Mouse (Mus musculus) heart, embryonic 15.5 days (tissue): ENCODE measurements at regions not wholly inside any gene's neighbourhood (a gene's known extent, or its start where the extent isn't known, plus 50 kb on each side); places are given as distances from the start of the nearest gene placed in this dataset.

Experiments used
- ATAC-seq: fragments of 200-750 bp; cut with Nextera tagmentation; replicated peaks from 2 replicates; pipeline ENCODE4 v1.8.0; 2017; ENCODE audit warnings: low read depth, moderate TSS enrichment; ENCODE audit not compliant: insufficient number of reproducible peaks, insufficient read depth, low FRiP score
- H3K27ac ChIP-seq: fragments of 300-500 bp; sonication (generic); 2 replicates; pipeline ENCODE4 v1.5.1; 2015; ENCODE audit warnings: mild to moderate bottlenecking, inconsistent platforms
- H3K27me3 ChIP-seq: fragments of 300-500 bp; sonication (generic); 2 replicates; pipeline ENCODE4 v1.6.1; 2015; ENCODE audit warnings: inconsistent platforms
- H3K36me3 ChIP-seq: fragments of 300-500 bp; sonication (generic); 2 replicates; pipeline ENCODE4 v1.6.1; 2015; ENCODE audit warnings: mild to moderate bottlenecking, inconsistent platforms
- H3K4me1 ChIP-seq: fragments of 300-500 bp; sonication (generic); replicated peaks from 2 replicates; pipeline ENCODE4 v1.6.1; 2015; ENCODE audit warnings: inconsistent platforms
- H3K4me2 ChIP-seq: fragments of 300-500 bp; sonication (generic); 2 replicates; pipeline ENCODE4 v1.6.1; 2015; ENCODE audit warnings: inconsistent platforms, mild to moderate bottlenecking, moderate library complexity
- H3K4me3 ChIP-seq: fragments of 300-500 bp; sonication (generic); 2 replicates; pipeline ENCODE4 v1.5.1; 2015; ENCODE audit warnings: mild to moderate bottlenecking, inconsistent platforms
- H3K9ac ChIP-seq: fragments of 300-500 bp; sonication (generic); 2 replicates; pipeline ENCODE4 v1.6.1; 2015; ENCODE audit warnings: mild to moderate bottlenecking, inconsistent platforms
- H3K9me3 ChIP-seq: fragments of 300-500 bp; sonication (generic); replicated peaks from 2 replicates; pipeline ENCODE4 v1.6.1; 2016; ENCODE audit warnings: inconsistent platforms
- WGBS: fragments of 180-500 bp; shearing (Covaris S2); methylation state at CpG from one replicate; pipeline ENCODE4 v1.1.7; 2015; ENCODE audit warnings: mixed read lengths; 5-methylcytosine and 5-hydroxymethylcytosine counted together

DNA sequence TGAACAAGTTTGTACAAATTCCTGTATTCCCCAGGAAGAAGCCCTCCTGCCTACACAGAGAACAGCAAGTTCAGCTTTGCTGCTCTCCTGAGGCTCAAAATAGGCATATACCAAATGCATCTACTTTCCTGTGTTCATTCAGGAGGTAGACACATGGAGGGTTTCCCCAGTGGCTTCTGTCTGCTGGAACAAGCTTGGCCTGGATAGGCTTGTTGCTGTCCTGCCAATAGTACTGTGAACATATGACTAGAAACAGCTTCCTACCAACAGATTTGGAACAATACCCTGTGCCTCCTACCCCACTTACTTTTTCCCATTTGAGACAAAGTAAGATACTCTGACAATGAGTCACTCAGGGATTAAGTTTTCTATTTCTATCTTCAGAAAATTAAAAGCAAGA lies 93.8 kb upstream of the Wdpcp start:
- ATAC-seq: no peak

DNA sequence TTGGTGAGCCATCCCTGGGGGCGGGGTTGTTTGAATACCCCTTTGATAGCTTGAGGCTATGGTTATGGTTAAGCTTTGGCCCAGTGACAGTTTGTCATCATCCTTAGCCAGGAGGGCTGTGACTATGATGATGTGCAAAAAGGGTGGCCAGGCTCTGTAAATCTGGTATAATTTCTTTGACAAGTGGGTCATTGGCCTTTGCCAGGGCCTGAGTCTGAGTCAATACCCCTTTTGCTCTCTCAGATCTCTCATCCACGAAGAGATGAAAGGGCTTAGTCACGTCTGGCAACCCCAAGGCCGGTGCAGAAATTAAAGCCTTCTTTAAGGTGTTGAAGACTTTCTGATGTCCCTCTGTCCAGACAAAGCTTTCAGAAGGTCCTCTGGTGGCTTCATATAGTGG lies 99.7 kb upstream of the Ugp2 start:
- H3K27ac ChIP-seq: no peak overlapping the region
- no peaks in the 10 kb centered on the region for H3K36me3 ChIP-seq
- ATAC-seq: no peak
- H3K27me3 ChIP-seq: no peaks in the 10 kb centered on the region
- WGBS: 80% methylated on average over 4 of the region's 4 CpGs
- H3K4me2 ChIP-seq: no peak overlapping the region
- no peak overlapping the region for H3K9ac ChIP-seq
- no peaks in the 10 kb centered on the region for H3K4me1 ChIP-seq
- no peaks in the 10 kb centered on the region for H3K9me3 ChIP-seq
- no peak overlapping the region for H3K4me3 ChIP-seq

More for the DNA sequence above, 93.8 kb upstream of the Wdpcp start:
- no peak overlapping the region for H3K4me3 ChIP-seq
- H3K9ac ChIP-seq: no peak overlapping the region
- no peaks in the 10 kb centered on the region for H3K27me3 ChIP-seq
- no peak overlapping the region for H3K4me2 ChIP-seq
- no peak overlapping the region for H3K27ac ChIP-seq
- H3K4me1 ChIP-seq: no peaks in the 10 kb centered on the region
- no peaks in the 10 kb centered on the region for H3K36me3 ChIP-seq
- H3K9me3 ChIP-seq: no peaks in the 10 kb centered on the region

DNA sequence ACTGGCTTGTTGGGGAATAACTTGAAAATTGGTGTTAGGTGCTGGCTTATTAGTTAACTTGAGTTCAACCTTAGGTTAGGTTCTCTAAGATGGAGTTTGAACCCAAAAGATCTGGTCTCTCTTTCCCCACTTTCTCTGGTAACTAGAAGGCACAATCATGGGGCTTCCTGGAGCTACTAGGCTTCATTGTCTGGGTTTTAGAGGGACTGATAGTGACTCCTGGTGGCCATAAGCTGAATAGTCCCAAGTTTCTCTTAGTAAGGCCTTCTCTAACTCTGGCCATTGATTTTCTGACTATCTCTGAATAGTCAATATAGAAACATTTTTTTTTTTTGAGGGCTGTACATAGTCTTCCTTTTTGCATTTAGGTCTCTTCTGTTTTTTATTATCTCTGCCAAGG lies 97.5 kb upstream of the Ugp2 start:
- Histone ChIP-seq H3K4me2 (no peak overlapping the region), H3K9me3 (no peaks in the 10 kb centered on the region), H3K36me3 (no peaks in the 10 kb centered on the region), H3K27ac (no peak overlapping the region), H3K9ac (no peak overlapping the region), H3K4me1 (no peaks in the 10 kb centered on the region), H3K4me3 (no peak overlapping the region), H3K27me3 (no peaks in the 10 kb centered on the region)
- no peak for ATAC-seq

DNA sequence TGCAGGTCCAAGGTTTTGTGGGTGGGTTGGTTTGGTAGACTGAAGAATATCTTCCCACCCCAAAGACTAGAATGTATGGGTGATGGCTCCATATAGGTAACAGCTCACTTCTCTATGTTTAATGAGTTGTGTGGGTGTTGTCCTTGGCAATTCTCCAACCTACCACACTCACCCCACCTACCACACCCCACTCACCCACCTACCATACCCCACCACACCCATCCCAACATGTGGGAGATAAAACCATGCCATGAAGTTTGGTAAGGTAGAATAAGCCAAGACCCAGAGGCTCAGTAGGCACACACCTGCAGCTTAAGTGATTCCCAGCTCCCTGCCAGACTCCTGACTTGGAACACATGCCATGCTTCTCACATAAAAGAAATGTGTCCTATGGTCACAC lies 89.0 kb upstream of the Ugp2 start:
- H3K9me3 ChIP-seq: no peaks in the 10 kb centered on the region
- no peak overlapping the region for H3K9ac ChIP-seq
- no peaks in the 10 kb centered on the region for H3K27me3 ChIP-seq
- no peaks in the 10 kb centered on the region for H3K36me3 ChIP-seq
- H3K4me2 ChIP-seq: no peak overlapping the region
- H3K4me1 ChIP-seq: no peaks in the 10 kb centered on the region
- H3K4me3 ChIP-seq: no peak overlapping the region
- no peak overlapping the region for H3K27ac ChIP-seq
- no peak for ATAC-seq

DNA sequence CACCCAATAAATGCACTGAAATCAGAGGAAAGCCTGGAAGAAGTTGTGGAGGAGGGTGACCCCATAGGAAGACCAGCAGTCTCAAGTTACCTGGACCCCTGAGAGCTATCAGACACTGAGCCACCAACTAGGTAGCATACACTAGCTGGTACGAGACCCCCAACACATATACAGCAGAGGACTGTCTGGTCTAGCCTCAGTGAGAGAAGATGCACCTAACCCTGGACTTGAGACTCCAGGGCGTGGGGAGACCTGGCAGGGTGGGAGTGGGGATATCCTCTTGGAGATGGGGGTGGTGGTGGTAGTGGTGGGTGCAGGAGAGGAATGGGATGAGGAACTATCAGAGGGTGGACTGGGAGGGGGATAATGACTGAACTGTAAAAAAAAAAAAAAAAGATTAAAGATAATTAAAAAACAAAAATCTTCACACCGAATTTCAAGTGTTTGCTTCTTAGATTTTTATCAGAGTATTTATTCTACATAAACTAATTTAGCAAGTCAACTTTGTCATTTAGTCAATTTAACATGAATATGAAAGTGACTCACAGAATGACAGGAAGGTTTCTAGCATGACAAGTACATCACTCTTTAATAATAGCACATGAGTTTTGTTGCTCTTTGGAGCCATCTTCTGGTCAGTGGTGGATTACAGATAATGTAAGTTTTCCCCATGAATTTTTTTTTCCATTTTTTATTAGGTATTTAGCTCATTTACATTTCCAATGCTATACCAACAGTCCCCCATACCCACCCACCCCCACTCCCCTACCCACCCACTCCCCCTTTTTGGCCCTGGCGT lies 82.5 kb upstream of the Ugp2 start:
- Histone ChIP-seq H3K4me3 (no peak overlapping the region), H3K4me1 (no peaks in the 10 kb centered on the region), H3K27me3 (no peaks in the 10 kb centered on the region), H3K36me3 (no peaks in the 10 kb centered on the region), H3K9me3 (no peaks in the 10 kb centered on the region), H3K4me2 (no peak overlapping the region), H3K27ac (no peak overlapping the region), H3K9ac (no peak overlapping the region)
- no peak for ATAC-seq
- WGBS: 78% methylated on average over 3 of the region's 4 CpGs

DNA sequence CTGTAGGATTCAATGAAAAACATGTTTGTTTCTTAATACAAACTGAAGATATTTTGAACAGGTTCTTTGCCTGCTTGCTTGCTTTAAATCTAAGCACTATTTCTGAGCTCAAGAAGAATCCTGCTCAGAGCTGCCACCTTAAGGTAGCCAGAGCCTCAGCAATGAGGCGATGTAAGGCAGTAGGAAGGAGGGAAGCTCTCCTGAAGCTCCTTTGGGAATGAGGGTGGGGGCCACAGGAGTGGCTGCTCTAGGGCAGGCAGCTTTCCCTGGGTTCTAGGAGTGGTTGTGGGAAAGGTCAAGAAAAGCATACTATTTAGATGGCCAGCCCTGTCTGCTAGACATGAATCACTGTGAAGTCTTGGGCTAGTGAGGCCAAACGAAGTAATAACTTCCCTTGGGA lies 62.7 kb upstream of the Ugp2 start:
- H3K4me1 ChIP-seq: 0 out of 2 replicates have a peak, but pooled peaks cover 2% of the 10 kb centered on the region
- WGBS: 51% methylated on average over 2 of the region's 2 CpGs
- no peak for ATAC-seq

DNA sequence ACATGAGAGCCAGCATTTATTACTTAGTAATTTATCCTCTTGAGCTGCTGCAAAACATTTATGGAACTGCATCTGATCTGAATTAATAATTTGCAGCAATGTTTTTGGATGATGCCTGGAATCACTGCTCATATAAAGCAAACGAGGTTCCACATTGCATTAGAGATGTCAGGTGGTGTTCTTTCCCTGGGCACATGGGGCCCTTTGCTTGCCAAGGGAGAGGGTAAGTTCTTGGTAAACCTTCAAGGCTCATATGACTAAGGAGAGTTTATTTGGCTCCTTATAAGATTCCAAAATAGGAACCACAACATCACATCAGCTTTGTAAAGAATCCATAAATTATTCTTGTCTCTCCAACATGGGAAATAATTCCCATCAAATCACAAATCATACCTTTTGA lies 59.0 kb upstream of the Ugp2 start:
- Histone ChIP-seq H3K4me2 (no peak overlapping the region), H3K9ac (no peak overlapping the region), H3K4me1 (peaks cover 5% of the 10 kb centered on the region), H3K36me3 (no peaks in the 10 kb centered on the region), H3K9me3 (no peaks in the 10 kb centered on the region), H3K4me3 (no peak overlapping the region), H3K27ac (no peak overlapping the region), H3K27me3 (no peaks in the 10 kb centered on the region)
- 40% methylated on average over 1 of the region's 1 CpGs for WGBS
- ATAC-seq: no peak

More for the DNA sequence above, 62.7 kb upstream of the Ugp2 start:
- no peaks in the 10 kb centered on the region for H3K9me3 ChIP-seq
- H3K4me2 ChIP-seq: no peak overlapping the region
- no peaks in the 10 kb centered on the region for H3K27me3 ChIP-seq
- H3K9ac ChIP-seq: no peak overlapping the region
- H3K27ac ChIP-seq: no peak overlapping the region
- no peak overlapping the region for H3K4me3 ChIP-seq
- no peaks in the 10 kb centered on the region for H3K36me3 ChIP-seq

DNA sequence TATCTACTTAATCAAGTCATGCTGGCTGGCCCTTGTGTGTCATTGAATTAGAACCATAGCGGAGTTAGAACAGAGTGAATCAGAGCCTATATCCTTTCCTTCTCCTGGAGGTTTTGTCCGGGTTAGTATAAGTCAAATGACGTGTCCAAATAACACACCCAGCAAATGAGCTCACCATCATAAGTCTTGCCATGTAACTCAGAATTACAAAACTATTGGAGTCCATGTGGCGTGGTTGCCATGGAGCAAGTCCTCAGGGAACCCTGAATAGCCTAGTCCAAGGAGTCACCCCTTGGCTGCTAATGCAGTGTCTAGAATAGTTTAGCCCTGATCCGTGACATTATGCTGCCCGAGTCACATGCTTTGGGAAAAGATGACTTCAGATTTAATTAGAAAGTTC lies 57.7 kb upstream of the Ugp2 start:
- WGBS: 73% methylated on average over 6 of the region's 6 CpGs
- no peaks in the 10 kb centered on the region for H3K27me3 ChIP-seq
- no peak overlapping the region for H3K4me3 ChIP-seq
- H3K4me1 ChIP-seq: peaks cover 4% of the 10 kb centered on the region
- H3K27ac ChIP-seq: peak overlapping the region; percentile 37; the same call in 1 of the 2 replicates
- ATAC-seq: no peak
- H3K4me2 ChIP-seq: no peak overlapping the region
- no peak overlapping the region for H3K9ac ChIP-seq
- no peaks in the 10 kb centered on the region for H3K9me3 ChIP-seq
- H3K36me3 ChIP-seq: no peaks in the 10 kb centered on the region

DNA sequence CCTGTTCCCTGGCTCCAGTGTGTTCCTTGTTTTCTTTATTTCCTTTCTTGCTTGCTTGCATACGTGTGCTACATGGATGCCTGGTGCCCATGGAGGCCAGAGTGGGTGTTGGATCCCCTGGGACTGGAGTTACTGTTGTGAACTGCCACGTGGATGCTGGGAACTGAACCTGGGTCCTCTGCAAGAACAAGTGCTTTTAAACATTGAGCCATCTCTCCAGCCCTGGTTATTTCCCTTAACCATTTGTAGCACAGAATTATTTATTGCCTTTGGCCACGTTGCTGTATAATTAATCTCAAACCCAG lies 57.0 kb upstream of the Ugp2 start:
- Histone ChIP-seq H3K4me1 (peaks cover 3% of the 10 kb centered on the region), H3K27ac (no peak overlapping the region), H3K9ac (no peak overlapping the region), H3K27me3 (no peaks in the 10 kb centered on the region), H3K9me3 (no peaks in the 10 kb centered on the region), H3K36me3 (no peaks in the 10 kb centered on the region), H3K4me3 (no peak overlapping the region), H3K4me2 (no peak overlapping the region)
- no peak for ATAC-seq
- WGBS: 48% methylated on average over 3 of the region's 3 CpGs

DNA sequence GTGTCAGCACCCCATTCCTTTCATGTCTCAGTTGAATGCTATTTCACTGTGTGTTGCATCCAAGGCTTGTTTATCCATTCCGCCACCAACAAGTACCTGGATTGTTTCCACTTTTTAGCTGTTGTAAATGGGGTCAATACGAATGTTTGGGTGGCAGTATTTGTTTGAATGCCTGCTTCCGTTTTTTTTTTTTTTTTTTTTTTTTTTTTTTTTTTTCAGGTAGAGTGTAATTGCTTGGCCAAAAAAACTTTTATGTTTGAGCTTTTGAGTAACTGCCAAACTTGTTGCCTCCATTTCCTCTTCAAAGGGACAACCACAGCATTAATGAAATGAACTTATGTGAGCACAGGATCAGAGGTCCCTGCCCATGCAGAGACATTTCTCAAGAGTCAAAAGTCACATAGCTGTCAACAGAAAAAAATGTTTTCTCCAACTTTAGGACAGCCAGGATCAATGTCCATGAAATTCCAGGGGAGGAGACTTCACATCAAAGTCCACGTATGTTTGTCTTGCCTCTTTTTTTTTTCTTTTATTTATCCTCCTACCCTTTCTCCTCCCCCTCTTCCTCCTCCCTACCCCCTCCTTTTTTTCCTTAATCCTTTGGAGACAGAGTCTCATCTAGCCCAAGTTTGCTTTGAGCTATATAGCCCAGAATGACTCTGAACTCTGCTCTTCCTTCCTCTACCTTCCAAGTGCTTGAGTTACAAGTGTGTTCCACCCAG lies 56.5 kb upstream of the Ugp2 start:
- 76% methylated on average over 4 of the region's 4 CpGs for WGBS
- H3K4me2 ChIP-seq: no peak overlapping the region
- H3K9ac ChIP-seq: no peak overlapping the region
- H3K27ac ChIP-seq: no peak overlapping the region
- no peaks in the 10 kb centered on the region for H3K9me3 ChIP-seq
- no peak for ATAC-seq
- no peaks in the 10 kb centered on the region for H3K27me3 ChIP-seq
- peaks cover 3% of the 10 kb centered on the region for H3K4me1 ChIP-seq
- H3K36me3 ChIP-seq: no peaks in the 10 kb centered on the region
- H3K4me3 ChIP-seq: no peak overlapping the region

DNA sequence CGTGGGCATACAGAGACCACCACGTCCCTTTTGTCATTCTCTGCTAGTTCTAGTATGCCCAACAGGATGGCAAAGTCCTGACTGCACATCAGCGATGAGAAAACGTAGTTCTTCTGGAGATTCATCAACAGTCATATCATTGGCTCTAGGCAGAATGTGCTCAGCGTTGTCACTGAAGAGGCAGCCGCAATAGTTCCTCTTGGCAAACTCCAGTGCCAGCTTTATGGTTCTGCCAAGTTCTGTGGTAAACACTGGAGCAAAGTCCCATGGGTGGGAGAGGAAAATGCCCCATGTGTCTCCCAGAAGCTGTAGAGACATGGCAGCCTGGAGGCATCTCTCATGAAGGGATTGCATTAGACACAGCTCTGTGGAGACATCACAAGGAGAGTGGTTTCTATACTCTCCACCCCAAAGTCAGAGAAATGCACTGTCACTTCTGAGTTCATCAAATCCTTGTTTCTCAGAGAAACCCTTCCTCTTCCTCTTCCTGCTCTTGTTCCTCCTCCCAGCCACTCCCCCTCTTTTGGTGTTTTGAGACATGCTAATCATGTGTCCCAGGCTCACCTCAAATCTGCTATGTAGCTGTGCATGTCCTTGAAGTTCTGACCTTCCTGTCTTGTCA lies 54.6 kb upstream of the Ugp2 start:
- no peak overlapping the region for H3K4me3 ChIP-seq
- H3K4me2 ChIP-seq: no peak overlapping the region
- H3K27me3 ChIP-seq: no peaks in the 10 kb centered on the region
- 83% methylated on average over 6 of the region's 6 CpGs for WGBS
- H3K9ac ChIP-seq: no peak overlapping the region
- H3K4me1 ChIP-seq: peaks cover 3% of the 10 kb centered on the region
- H3K36me3 ChIP-seq: no peaks in the 10 kb centered on the region
- H3K27ac ChIP-seq: no peak overlapping the region
- no peaks in the 10 kb centered on the region for H3K9me3 ChIP-seq
- no peak for ATAC-seq

DNA sequence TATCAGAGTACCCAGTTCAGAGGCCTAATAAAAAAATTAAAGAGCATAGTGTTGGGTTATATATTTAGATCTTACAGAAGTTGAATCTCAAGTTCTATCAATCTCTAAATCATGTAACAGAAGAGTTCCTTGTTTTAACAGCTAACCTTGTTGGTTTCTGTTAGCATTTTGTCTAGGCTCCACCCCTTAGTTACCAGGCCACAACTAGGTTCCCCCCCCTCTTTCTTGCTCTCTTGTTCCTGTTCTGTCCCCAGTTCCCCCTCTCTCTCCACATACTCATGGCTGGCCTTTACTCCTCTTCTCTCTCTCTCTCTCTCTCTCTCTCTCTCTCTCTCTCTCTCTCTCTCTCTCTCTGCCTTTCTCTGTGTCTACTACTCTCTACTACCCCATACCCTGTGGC lies 53.3 kb upstream of the Ugp2 start:
- ATAC-seq: no peak
- Histone ChIP-seq H3K4me3 (no peak overlapping the region), H3K9ac (no peak overlapping the region), H3K9me3 (no peaks in the 10 kb centered on the region), H3K4me2 (no peak overlapping the region), H3K27me3 (no peaks in the 10 kb centered on the region), H3K4me1 (peaks cover 3% of the 10 kb centered on the region), H3K27ac (no peak overlapping the region), H3K36me3 (no peaks in the 10 kb centered on the region)
